Mouse (Mus musculus) lung, postnatal 36 days (tissue): ENCODE results near the gene Phf21a.

Experiments used
- DNase-seq: peaks from one replicate; pipeline ENCODE4 v3.0.0; 2022; ENCODE audit warnings: mixed read lengths

Phf21a gene

DNA sequence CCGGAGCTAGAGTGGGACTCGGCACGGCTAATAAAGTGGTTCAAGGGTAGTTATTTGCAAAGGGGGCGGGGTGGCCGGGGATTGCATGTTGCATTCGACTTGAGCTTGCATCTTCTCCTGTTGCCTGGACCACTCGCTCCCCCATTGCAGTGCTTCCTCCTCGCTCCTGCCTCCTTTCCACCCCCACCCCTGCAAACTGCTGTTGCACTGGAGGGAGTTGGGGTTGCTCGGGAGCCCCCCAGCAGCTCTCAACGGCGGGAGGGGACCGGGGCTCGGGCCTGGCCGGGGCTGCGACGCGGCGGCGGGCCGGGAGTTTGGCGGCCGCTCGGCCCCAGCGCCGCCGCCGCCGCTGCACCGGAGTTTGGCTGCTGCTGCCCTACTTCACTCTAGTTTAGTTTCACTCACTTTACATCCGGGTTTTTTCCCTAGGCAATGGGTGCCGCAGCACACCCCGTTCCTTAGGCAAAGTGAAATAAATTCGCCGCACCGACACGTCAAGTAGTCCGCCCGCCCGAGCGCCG lies 90.1 kb downstream of the Phf21a start:
- peak; percentile 89 for DNase-seq

DNA sequence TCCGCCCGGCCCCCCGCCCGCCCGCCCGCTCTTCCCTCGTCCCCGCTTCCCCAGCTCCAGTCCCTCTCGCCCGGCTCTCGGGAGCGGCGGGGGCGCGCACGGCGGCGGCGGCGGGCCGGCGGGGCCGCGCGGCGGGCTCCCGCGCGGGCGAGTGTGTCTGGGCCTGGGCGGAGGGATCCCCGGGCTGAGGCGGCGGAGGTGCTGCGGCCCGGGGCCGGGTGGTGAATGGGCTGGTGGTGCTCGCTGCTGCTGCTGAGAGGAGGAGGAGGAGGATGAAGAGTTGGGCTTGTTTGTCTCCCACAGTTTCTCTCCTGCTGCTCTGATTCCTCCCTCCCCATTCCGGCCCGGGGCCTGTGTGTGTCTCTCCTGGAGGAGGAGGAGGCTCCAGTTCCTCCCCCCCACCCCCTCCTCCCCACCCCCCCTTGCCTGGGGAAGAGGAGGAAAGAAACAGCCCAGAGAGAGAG lies 90.7 kb downstream of the Phf21a start:
- DNase-seq, result peak; percentile 94

DNA sequence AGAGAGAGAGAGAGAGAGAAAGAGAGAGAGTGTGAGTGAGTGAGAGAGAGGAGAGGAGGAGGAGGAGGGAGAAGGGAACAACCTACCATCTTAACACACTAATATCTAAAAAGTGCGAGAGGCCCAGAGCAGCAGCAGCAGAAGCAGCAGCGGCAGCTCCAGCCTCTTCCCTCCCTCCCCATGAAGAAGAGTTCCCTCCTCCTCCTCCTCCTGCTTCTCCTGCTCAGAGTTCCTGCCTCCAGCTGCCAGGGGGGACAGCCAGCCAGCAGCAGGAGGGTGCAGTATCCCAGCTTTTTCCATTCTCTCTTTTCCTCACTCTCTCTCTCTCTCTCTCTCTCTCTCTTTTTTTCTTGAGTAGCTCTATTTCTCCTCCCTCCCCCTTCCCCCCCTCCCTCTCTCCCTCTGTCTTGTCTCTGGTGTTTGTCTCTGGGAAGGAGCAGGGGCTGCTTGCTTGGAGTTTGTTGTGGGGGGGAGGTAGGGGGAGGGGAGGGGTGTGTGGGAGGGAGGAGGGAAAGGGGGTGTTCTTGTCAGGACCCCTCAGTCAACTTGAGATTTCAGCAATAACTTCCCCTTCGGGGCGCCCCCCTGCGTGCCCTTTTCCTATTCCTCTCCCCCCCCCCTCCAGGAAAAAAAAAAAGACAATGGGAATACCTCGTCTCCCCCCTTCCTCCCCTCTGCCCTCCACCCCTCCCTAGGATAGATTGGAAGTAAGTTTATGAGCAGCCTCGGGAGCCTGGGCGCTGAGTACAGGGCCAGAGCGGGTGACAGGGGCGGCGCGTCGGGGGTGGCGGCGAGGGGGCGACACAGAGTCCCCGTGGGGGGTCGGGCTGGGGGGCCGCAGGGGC lies 91.4 kb downstream of the Phf21a start:
- peak; percentile 51 for DNase-seq

DNA sequence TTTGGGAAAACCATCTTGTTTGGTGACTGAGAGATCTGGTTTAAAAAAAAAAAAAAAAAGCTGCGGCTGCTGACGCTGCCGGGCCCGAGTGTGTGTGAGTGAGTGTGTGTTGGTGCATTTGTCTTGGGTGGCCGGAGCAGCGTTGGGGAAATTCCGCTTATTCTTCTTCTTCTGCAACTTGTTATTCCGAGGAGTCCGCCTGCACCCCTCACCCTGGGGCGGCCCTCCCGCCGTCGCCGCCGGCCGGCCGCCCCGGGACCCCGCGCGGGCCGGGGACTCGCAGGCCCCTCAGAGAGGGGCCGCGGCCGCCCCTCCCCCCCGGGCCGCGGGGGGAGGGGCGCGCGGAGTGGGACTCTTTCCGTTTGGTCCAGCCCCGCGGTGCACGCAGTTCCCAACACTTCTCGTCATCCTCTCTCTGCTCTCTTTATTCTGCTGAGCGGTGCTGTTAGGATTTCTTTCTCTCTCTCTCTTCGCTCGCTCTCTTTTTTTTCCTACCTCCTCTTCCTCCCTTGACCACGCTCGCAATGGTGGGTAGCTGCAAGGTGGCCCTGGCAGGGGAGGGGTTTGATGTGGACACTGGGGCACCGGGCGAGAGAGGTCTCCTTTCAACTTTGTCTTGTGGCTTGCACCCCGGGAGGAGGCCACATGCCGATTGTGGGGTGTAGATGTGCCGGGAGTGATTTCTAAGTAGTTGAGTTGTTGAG lies 92.3 kb downstream of the Phf21a start:
- peak; percentile 50 for DNase-seq

DNA sequence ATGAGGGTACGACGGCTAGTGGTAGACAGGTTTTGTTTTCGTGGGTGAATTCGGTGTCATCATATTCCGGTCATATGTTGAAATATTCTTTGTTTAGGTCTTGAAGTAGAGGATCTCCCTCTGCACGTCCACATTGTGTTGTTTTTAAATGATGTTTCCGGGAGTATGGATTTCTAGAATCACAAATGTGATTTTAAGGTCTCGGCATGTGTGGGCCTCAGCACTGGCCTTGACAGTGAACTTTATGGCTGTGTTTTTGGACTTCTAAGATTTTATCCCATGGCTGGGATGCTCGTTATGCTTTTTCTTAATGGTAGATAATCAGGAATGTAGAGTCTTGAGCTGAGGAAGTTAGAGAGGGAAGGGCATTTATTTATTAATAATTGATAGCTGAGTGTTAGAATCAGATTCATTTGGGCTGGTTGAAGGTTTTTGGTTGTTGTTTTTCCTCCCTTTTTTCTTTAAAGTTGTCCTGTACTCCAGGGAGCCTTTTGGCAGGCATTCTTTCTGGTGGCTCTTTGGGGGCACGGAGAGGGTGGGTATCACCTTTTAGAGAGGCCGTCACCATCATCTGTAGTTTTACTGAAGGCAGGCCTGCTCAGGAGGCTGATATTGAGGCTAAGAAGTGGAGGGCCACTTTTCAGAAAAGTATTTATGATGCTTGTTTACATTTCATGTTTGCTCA lies 93.0 kb downstream of the Phf21a start:
- DNase-seq, result no peak

DNA sequence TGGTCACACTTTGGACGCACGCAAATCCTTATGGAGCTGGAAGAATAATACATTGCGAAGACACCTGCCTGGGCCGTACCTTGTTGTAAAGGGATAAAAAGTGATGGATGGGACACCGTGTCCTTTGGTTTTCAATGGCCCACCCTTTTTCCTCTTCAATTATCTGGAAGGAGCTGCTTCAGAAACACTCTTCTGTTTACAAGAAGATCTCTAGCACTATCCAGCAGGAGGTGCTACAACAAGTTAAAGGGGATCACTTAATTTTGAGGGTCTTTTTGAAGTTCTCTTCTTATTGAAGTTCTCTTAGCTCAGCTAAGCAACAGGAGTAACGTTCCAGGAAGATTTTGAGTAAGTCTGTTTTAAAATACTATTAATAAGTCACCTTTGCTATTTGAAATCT lies 94.1 kb downstream of the Phf21a start:
- no peak for DNase-seq

DNA sequence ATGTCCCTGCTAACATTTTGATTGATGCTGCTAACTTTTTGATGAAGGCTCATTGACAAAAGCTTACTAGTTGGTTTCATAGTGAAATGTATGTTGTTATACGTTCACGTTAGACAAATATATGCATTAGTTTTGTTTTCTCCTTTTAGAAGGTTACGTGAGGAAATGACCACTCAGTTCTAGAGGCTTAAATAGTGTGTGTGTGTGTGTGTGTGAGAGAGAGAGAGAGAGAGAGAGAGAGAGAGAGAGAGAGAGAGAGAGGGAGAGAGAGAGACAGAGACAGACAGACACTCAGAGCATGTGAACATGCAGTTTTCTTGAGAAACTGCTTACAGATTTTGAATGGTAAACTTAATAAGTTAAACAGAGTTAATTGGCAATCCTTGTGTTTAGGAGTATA lies 95.8 kb downstream of the Phf21a start:
- no peak for DNase-seq

DNA sequence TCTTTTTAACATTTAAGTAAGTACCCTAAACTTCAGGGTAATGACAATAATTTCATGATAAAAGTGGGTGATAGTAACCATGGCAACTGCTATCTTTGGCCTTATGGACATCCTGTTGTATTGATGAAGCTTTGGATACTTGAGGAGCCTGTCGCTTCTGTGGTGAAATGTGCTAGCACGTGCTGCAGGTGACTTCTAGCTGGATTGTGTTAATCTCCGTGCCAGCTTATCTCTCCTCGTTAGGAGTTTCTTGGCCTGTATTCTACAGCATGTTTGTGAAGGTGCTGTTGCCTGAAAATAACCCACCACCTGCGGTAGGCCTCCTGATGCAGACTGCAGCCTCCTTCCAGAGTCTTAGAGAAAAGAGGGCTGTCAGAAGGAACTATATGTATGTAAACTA lies 98.0 kb downstream of the Phf21a start:
- no peak for DNase-seq

DNA sequence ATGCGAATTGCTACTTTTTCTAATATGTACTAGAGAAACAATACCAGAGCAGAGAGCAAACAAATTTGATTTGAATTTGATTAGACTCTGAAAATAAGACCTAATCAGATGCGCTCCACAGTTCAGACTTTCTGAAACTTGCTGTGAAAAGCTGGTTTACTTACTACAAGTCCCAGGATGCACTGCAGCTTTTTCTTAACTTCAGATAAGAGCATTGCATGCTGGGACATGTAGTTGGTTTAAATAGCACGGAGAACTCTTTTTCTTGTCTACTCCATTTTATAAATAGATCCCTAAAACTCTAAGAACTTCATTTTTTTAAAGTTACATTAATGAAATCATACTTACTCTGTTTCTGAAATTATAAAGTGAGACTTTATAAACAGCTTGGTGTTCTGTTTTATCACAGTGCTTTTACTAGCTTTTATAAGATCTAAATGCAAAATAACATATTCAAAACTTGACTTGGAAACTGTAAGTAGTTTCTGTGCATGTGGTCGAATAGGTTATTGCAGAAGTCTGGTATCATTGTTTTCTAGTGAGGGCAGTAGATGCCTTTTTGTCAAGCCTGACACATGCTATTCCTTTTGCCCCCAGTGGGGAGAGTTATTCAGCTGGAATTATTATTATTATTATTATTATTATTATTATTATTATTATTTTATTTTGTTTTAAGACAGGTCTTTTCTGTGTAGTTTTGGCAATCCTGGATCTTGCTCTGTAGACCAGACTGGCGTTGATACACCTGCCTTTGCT lies 99.1 kb downstream of the Phf21a start:
- peak; percentile 91 for DNase-seq

DNA sequence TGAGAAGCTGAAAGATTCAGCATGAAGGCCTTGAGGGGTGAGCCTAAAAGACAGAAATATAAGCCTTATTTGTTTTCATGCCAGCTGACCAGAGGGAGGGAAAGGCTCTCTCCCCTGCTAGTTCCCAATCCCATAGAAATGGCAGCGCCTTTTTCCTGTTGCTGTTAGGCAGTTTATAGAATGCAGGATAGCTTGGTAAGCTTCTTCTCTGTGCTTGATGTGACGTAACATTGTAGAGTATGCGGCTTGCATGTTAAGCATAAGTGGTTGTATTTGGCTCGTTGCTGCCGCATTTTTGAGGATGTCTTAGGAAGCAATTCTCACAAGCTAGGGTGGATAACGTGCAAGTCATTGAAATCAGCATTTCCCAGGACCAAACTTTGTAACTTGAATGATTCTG lies 105.2 kb downstream of the Phf21a start:
- DNase-seq, result peak; percentile 21

DNA sequence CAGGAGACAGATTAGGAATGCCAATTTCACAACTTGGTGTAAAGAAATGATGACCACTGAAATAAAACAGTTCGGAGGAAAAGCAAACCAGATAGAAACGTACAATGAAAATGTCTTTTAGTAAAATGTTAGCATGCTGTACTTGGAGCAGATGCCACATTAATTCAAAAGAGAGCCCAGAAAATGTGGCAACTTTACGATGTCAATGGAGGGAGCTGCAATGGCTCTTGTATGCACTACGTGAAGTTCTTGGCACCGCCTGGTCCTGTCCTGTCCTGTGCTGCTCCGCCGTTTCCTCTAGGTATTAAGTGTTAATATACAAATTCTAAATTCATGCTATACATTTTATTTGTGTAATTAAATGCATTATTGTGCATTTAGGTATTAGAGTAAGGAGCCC lies 105.8 kb downstream of the Phf21a start:
- DNase-seq, result no peak

DNA sequence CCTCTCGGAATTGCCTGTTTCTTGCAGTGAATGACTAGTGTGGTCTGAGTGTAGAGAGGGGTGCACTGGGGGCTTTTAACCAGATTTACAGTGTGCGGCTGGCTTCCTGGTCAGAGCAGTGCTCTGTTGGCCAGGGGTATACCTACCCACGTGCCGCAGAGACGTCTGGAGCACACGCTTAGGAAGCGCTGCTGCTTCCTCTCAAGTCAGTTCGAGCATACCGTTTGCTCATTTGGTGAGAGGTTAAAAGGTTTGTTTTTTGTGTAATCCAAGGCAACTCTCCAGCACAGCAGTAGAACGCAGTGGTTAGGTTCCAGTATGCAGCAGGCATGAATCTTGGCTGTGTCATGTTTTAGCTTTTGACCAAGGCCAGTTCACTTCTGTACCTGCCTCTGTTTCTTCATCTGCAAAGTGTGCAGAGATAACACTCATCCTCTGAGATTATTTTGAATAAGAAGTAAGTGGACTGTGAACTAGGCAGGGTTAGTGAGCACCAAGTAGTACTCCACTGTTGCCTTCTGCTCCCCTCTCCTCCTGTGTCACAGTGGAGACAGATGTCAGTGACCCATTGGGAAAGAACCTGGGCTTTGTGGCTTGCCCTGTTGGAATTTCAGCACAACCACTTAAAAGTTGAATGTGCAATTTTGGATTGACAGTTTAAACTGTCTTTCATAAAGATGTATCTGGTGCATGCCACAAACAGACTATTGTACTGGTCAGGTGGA lies 106.8 kb downstream of the Phf21a start:
- DNase-seq, result no peak

DNA sequence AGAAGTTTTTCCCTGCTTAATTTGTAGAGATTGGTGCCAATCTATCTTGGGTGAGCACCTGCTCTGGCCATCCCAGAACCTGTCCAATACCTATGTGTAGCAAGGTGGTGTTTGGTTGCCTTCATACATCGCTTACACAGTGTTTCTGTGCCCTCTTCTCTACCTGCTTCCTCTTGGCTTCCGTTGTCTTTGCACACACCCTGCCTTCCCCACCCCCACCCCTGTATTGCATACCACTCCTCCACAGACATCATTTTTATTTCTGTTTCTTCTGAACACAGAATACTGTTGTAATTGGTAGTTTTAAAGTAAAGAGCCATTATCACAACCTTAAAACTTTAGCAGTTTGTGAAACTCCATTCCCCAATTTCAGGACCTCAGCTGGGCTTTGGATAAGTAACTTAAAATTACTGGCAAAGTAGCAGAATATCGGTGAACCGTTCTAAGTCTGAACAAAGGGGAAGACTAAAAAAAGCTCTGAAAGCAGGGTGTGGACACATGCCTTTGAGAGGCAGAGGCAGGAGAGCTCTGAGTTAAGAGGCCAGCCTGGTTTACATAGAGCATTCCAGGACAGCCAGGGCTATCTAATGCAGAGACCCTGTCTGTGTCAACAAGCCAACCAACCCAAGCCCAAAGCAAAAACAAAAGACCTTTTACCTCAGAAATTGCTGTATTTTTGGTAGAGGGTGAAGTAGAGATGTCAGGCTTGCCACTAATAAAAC lies 109.6 kb downstream of the Phf21a start:
- DNase-seq, result no peak

DNA sequence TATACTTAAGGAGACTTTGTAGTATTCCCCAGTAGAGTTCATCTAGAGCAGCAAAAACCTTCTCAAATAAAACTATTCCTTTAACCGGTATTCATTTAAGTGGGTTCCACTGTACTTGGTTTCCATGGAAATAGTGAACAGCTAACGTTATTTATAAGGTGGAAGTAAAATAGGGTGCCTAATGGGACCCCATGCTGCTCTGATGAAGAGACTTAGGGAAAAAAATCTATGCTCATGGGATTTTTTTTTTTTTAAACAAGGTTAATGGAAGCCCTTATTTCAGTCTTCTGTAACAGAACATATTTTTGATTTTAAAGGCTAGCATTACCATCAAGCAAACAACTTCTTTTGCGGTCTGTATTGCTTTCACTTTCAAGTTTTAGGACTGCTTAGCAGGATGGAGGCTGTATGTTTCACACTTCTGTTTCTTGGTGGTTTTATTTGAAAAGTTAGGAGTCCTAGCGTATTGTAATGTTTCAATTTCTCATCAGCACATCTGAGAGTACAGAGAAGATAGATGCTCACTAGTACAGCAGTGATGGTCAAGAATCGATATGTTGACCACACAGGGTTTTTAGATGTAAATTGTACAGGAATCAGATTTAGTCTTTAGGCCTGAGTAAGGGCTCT lies 112.2 kb downstream of the Phf21a start:
- no peak for DNase-seq

DNA sequence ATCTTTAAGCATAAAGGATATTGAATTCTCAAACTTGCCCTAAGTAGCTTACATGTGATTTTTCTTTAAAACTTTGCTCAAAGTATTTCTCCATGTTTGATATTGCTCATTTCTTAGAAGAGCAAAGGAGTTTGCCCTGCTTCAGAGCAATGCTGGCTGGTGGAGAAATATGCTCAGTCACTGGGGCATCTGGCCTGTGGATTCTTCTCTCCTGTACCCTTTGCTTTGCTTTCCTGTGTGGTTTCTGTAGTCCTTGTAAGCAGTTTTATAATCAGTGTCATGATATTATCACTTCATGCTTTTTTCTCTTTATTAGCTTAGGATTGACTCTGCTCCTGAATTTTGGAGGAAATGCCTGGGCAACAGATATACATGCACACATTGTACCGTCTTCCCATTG lies 117.5 kb downstream of the Phf21a start:
- DNase-seq, result no peak

DNA sequence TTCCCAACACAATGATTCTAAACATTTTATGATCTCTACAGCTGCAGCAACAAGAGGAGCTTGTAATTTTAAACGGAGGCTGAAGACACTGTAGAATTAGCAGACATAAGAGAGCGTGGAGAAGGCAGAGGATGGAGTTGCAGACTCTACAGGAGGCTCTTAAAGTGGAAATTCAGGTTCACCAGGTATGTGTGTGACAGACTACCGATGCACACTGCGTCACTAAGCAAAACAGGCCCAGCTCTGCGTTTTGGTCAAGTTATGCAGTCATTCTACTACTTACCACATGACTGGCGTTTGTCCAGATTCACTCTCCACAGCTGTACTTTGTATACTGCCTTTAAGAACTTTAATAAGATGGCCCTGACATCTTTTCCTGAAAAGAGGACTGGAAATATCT lies 128.5 kb downstream of the Phf21a start:
- no peak for DNase-seq

DNA sequence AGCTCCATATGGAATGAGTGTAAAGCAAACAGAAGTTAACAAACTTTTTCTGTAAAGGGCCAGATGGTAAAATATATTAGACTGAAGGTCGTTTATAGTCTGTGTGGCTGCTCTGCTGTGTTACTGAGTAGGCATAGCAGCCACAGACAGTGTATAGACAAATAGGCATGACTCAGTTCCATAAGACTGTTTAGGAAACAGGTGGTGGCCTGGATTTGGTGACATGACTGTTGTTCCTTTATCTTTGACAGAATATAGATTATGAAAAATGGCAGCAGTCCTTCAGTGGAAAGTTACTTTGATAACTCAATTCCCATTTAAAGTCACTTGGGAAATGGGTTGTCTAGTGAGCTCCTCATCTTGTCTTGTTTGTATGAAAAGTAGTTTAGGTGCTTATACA lies 132.7 kb downstream of the Phf21a start:
- DNase-seq, result no peak

DNA sequence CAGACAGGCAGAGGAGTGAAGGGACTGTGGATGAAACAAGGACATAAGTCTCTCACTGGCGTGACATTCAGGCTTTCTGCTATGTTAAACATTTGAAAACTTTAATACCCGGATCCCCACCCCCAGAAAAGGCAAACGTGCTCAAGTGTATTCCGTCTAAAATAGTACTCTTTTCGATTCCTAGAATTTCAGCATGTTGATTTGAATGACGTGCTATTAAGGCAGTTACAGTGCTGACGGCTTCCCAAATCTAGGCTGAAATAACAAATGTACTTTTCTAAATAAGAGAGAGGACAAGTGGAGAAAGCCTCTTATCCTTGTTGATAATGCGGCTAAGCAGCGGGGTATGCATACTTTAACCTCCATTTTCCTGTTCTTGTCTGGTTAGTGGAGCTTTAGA lies 137.1 kb downstream of the Phf21a start:
- DNase-seq, result no peak

DNA sequence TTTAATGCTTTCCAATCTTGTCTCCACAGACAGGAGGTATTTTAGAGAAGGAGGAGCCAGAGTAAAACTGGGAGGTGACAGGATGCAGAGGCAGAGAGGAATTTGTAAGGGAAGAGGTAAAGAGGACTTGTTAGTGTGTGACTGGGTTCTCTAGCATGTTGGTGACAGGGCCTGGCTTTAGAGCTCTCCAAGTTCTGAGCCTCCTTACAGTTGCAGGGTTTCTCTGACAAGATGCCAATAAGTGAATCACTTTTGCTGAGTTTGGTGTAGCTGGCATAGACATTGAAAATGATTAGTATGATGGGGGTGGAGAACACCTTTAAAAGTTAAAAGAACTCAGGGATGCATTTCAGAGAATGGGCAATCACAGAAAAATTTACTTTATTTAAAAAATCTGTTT lies 138.8 kb downstream of the Phf21a start:
- no peak for DNase-seq

DNA sequence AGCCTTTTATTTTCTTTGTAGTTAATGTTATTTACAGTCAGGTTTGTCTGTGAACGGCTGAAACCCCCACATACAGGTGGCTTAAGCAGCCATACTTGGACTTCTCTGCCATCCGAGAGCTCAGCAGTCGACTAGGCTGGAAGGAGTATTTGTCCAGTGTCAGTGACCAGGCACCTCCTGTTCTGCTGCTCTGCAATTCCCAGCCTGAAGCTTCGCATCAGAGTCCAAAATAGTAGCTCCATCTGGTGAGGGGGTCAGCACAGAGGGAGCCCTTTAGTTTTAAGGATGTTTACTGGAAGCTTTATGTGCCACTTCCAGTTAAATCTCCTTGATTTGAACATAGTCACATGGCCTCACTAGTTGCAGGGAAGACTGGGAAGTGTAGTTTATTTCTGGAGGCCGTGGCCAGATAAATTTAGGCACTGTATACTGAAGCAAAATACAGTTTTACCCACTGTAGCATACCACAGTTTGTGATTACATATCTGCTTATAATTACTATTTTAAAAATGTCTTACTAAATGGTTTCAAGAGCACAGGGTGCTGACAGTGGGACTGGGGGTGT lies 141.9 kb downstream of the Phf21a start:
- no peak for DNase-seq
